Mouse (Mus musculus) inflammation-experienced regulatory T-cells (primary cell): ENCODE measurements around the gene Gm21679. TPM values are rescaled to one million over a fixed set of nuclear protein-coding genes. Genes with fewer than 3 reads are reported as not detected.

ENCODE experiments used
- polyA plus RNA-seq, 2 experiments: library from polyadenylated mRNA; unstranded; fragments of 100-300 nt; shearing (Covaris generic); gene quantifications; one replicate each; pipeline ENCODE4 v1.2.1; 2017

The Gm21679 gene
- polyA plus RNA-seq = not detected

DNA sequence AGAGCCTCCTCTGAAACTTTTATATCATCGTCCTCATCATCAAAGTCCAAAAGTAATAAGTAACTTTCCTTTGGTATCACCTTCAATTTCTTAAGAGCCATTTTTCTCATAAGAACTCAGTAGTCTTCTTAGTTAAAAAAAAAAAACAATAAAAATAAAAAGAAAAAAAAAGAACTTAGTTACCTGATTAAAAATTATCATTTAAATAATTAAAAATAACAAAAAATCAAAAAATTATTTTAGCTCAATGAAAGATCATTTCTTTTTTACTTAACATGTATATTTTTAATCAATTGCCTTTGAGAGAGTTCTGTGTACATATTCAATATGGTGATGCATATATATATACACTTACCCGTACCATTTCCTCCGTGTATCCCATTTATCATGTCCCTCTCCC, at the start of gene Gm21679:
TSS of gene Gm21679 (minus strand) at position 101 of the 400 bp plus-strand sequence.

